Mouse (Mus musculus) kidney, postnatal 0 days (tissue): ENCODE data around the gene Trp53i11. TPM values are rescaled to one million over a fixed set of nuclear protein-coding genes. Genes with fewer than 3 reads are reported as not detected.

Experiments
- ATAC-seq: fragments of 200-750 bp; cut with Nextera tagmentation; replicated peaks from 2 replicates; pipeline ENCODE4 v1.8.0; 2017; ENCODE audit warnings: low read depth, moderate number of reproducible peaks, moderate TSS enrichment, moderate library complexity; ENCODE audit not compliant: low FRiP score
- DNase-seq: peaks from one replicate; pipeline ENCODE4 v3.0.0-alpha.2; 2016; ENCODE audit warnings: low spot score
- H3K27ac ChIP-seq: fragments of 300-500 bp; sonication (generic); 2 replicates; pipeline ENCODE4 v1.5.1; 2014; ENCODE audit warnings: mild to moderate bottlenecking
- H3K27me3 ChIP-seq: fragments of 300-500 bp; sonication (generic); 2 replicates; pipeline ENCODE4 v1.6.1; 2014; ENCODE audit warnings: low read length, mixed read lengths; ENCODE audit not compliant: insufficient read depth
- H3K36me3 ChIP-seq: fragments of 300-500 bp; sonication (generic); 2 replicates; pipeline ENCODE4 v1.6.1; 2014; ENCODE audit warnings: low read length, mixed read lengths; ENCODE audit not compliant: insufficient read depth
- H3K4me1 ChIP-seq: fragments of 300-500 bp; sonication (generic); replicated peaks from 2 replicates; pipeline ENCODE4 v1.6.1; 2014; ENCODE audit warnings: antibody characterized with exemption, low read length, mixed read lengths; ENCODE audit not compliant: insufficient read depth
- H3K4me2 ChIP-seq: fragments of 300-500 bp; sonication (generic); 2 replicates; pipeline ENCODE4 v1.6.1; 2014; ENCODE audit warnings: mild to moderate bottlenecking, low read length, moderate library complexity, mixed read lengths
- H3K4me3 ChIP-seq: fragments of 300-500 bp; sonication (generic); replicated peaks from 2 replicates; pipeline ENCODE4 v1.5.1; 2014; ENCODE audit warnings: low read depth, low read length
- H3K9ac ChIP-seq: fragments of 300-500 bp; sonication (generic); 2 replicates; pipeline ENCODE4 v1.6.1; 2014; ENCODE audit warnings: low read depth, low read length
- H3K9me3 ChIP-seq: fragments of 300-500 bp; sonication (generic); replicated peaks from 2 replicates; pipeline ENCODE4 v1.6.1; 2016; ENCODE audit warnings: low read length, inconsistent platforms, mixed read lengths
- CTCF ChIP-seq: IDR thresholded peaks from 2 replicates; pipeline ENCODE4 v1.5.1; 2016; ENCODE audit warnings: antibody characterized with exemption, low read depth, mild to moderate bottlenecking, moderate library complexity
- WGBS: fragments of 180-500 bp; shearing (Covaris S2); extraction: QIAGEN DNeasy Blood & Tissue Kit; methylation state at CpG from one replicate; pipeline ENCODE4 v1.1.7; 2014; 5-methylcytosine and 5-hydroxymethylcytosine counted together
- polyA plus RNA-seq: library from polyadenylated mRNA; unstranded; fragments of >200 nt; fragmentation: Nextera tagmentation; extraction: Ambion mirVana; gene quantifications from 2 replicates; pipeline ENCODE4 v1.2.1, GENCODE M21; 2015

Trp53i11 gene
- polyA plus RNA-seq, 1 experiment from 2014 or later, result 28.3 TPM

- DNase-seq, result no peak
- 72% methylated on average over 7 of the region's 7 CpGs for WGBS
- no peak for TF ChIP-seq CTCF
- Histone ChIP-seq H3K4me3 (no peak overlapping the region), H3K27me3 (no peaks in the 10 kb centered on the region), H3K4me1 (no peaks in the 10 kb centered on the region), H3K9ac (no peak overlapping the region), H3K27ac (no peak overlapping the region), H3K36me3 (no peaks in the 10 kb centered on the region), H3K9me3 (no peaks in the 10 kb centered on the region), H3K4me2 (no peak overlapping the region)
- no peak for ATAC-seq
These were observed 25.3 kb upstream of the Trp53i11 start for GRCm38 (mm10) chr2:93161914-93162664.

DNA sequence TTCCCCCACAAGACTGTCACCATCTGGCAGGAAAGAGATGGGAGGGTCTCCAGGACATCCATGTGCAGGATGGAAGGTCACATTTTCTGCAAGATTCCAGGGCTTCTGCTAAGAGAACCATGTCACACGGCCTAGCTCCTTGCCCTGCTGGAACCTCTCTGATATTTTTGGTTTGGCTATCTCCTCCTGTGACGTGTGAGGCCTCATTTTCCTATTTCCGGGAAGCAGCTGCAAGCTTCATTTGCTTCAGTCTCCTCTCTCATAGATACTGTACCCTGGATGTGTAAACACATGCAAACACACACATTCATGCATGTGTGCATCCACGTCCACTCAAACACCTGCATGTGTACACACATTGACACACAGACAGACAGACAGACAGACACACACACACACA lies 24.6 kb upstream of the Trp53i11 start:
- Histone ChIP-seq H3K36me3 (no peaks in the 10 kb centered on the region), H3K4me1 (no peaks in the 10 kb centered on the region), H3K27me3 (no peaks in the 10 kb centered on the region), H3K4me3 (no peak overlapping the region), H3K4me2 (no peak overlapping the region), H3K9ac (no peak overlapping the region), H3K27ac (no peak overlapping the region), H3K9me3 (no peaks in the 10 kb centered on the region)
- DNase-seq, result no peak
- WGBS, result 68% methylated on average over 4 of the region's 4 CpGs
- TF ChIP-seq CTCF, result no peak
- ATAC-seq, result no peak

DNA sequence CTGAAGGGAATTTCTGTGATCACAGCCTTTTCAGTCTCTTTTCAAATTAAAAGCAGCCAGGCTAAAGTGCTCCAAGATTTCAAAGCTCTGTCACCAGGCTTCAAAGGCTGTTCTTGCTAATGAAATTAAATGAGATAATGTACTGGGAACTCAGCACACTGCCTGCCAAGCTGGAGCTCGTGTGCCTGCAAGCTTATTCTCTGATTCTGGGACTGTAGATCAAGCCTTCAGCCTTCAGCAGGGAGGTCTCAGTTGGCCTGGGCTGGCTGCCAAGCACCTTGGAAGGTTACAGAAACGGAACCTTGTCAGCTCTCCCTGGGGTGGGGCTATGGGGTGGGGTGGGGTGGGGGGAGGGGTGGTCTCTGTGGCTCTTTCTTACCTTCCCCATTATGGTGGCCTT lies 24.0 kb upstream of the Trp53i11 start:
- H3K27me3 ChIP-seq, result no peaks in the 10 kb centered on the region
- no peak overlapping the region for H3K4me3 ChIP-seq
- WGBS, result 12% methylated on average over 2 of the region's 2 CpGs
- no peaks in the 10 kb centered on the region for H3K36me3 ChIP-seq
- DNase-seq, result no peak
- H3K9ac ChIP-seq, result no peak overlapping the region
- TF ChIP-seq CTCF, result no peak
- H3K9me3 ChIP-seq, result no peaks in the 10 kb centered on the region
- no peaks in the 10 kb centered on the region for H3K4me1 ChIP-seq
- no peak; the same call in 1 of the 2 replicates for ATAC-seq
- H3K27ac ChIP-seq, result no peak overlapping the region
- no peak overlapping the region for H3K4me2 ChIP-seq

DNA sequence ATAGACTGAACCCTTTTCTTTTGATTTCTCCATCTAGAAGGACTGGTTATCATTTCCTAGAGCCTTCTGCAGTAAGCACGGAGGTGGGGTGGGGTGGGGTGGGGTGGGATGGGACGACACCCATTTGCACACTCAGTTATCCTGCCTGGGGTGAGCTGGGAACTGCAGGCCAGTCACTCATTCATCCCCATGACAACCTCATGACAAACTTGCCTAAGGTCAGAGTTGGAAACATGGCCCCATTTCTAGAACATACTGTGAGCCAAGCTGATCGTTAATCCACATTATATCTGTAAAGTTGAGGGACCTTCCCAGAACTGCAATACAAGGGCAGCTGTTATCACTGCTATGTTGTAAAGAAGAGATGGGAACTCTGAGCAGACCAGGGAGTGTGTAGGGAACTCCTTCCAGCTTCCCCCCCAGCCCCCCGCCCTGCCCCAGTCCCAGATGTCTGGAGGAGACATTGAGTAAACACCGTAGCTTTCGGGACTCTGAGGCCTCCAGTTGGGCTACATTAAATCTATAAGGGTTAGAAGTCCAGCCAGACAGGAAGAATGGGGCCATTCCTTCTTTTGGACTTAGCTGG lies 23.5 kb upstream of the Trp53i11 start:
- no peak overlapping the region for H3K27ac ChIP-seq
- WGBS, result 56% methylated on average over 6 of the region's 6 CpGs
- TF ChIP-seq CTCF, result no peak

DNA sequence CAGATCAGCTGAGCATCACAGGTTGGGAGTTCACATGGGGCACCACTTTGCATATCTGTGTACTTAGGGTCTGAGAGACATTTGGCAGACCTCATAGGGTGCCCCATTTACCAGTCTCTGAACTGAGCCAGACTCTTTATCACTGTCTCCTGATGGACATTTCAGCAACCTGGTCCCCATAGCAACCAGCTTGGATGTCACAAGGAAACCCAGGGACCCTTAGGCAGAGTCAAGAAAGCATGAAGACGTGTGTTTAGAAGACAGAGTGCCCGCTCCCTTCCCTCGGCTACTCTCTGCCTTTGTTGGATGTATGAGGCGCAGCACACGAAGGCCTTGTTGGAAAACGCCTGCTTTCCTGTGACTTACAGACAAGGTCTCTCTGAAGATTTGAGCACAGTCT lies 21.1 kb upstream of the Trp53i11 start:
- Histone ChIP-seq H3K9me3 (no peaks in the 10 kb centered on the region), H3K9ac (no peak overlapping the region), H3K4me1 (no peaks in the 10 kb centered on the region), H3K27me3 (no peaks in the 10 kb centered on the region), H3K27ac (no peak overlapping the region), H3K4me2 (no peak overlapping the region), H3K36me3 (no peaks in the 10 kb centered on the region), H3K4me3 (no peak overlapping the region)
- no peak for TF ChIP-seq CTCF
- 70% methylated on average over 6 of the region's 6 CpGs for WGBS
- ATAC-seq (no peak), DNase-seq (no peak)

More for the DNA sequence above, 23.5 kb upstream of the Trp53i11 start:
- Histone ChIP-seq H3K4me3 (no peak overlapping the region), H3K27me3 (no peaks in the 10 kb centered on the region), H3K36me3 (no peaks in the 10 kb centered on the region), H3K4me1 (no peaks in the 10 kb centered on the region), H3K9ac (no peak overlapping the region), H3K4me2 (no peak overlapping the region), H3K9me3 (no peaks in the 10 kb centered on the region)
- DNase-seq (no peak), ATAC-seq (0 out of 2 replicates have a peak, but pooled peaks have one; percentile 36)

DNA sequence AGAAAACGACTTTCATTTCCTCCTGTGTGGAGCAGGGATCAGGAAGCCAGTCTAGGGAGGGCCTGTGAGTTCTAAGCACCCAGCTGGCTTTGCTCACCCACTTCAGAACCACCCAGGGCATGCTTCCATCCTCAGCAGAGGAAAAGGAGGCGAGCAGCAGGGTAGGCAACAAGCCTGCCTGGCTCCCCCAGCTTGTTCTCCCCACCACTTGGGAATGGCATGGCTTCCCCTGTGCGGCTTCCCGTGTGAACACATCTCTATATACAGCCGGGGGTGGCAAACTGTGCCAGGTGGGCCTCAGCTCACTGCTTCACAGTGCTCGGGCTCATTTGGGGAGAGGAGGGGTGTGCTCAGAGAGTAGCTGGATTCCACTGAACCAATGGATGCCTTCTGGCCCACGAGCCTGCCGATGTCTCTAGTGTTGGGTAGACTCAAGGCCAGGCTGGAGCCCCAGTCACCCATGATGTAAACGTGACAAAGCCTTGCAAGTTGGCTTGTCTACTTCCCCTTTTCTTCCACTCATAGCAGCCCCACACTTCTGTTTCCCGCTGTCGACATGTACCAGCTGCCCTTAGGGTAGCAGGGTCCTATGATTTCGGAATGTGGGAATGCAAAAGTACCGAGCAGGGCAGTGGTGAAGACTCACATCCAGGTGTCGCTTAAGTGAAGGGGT lies 20.5 kb upstream of the Trp53i11 start:
- Histone ChIP-seq H3K36me3 (no peaks in the 10 kb centered on the region), H3K4me3 (no peak overlapping the region), H3K9me3 (no peaks in the 10 kb centered on the region), H3K4me1 (no peaks in the 10 kb centered on the region), H3K4me2 (no peak overlapping the region), H3K27ac (no peak overlapping the region), H3K9ac (no peak overlapping the region), H3K27me3 (no peaks in the 10 kb centered on the region)
- 82% methylated on average over 14 of the region's 14 CpGs for WGBS
- DNase-seq (no peak), ATAC-seq (no peak)
- TF ChIP-seq CTCF, result no peak
